Mouse (Mus musculus): ENCODE measurements around the gene Smg1. TPM values are rescaled to one million over a fixed set of nuclear protein-coding genes. Genes with fewer than 3 reads are reported as not detected.

Smg1 gene
- polyA plus RNA-seq, 1 experiment from 2014 or later = 17.7 TPM

- Histone ChIP-seq H3K4me2 (ENCODE audit: low read depth) (no peak overlapping the region), H3K9me3 (ENCODE audit: control insufficient read depth, low read length) (no peaks in the 10 kb centered on the region), H3K27me3 (ENCODE audit: control insufficient read depth, insufficient read depth, low read length) (no peaks in the 10 kb centered on the region), H3K4me1 (ENCODE audit: control insufficient read depth, insufficient read depth, low read length) (peaks cover 12% of the 10 kb centered on the region), H3K27ac (ENCODE audit: low read depth, low read length) (no peak overlapping the region), H3K4me3 (ENCODE audit: low read depth, low read length) (no peak overlapping the region), H3K9ac (ENCODE audit: low read length) (no peak overlapping the region), H3K36me3 (ENCODE audit: control insufficient read depth, insufficient read depth, low read length) (peaks cover 17% of the 10 kb centered on the region)
- DNase-seq (ENCODE audit: low spot score) (no peak), ATAC-seq (ENCODE audit: insufficient read depth, low FRiP score, low TSS enrichment) (no peak)
- 96% methylated on average over 4 of the region's 4 CpGs for WGBS
Measured at GRCm38 (mm10) chr7:118123512-118124411, 119.7 kb downstream of the Smg1 start.

- DNase-seq (ENCODE audit: low spot score) (no peak), ATAC-seq (ENCODE audit: insufficient read depth, low FRiP score, low TSS enrichment) (no peak)
- peaks cover 17% of the 10 kb centered on the region for H3K36me3 ChIP-seq (ENCODE audit: control insufficient read depth, insufficient read depth, low read length)
- H3K27me3 ChIP-seq (ENCODE audit: control insufficient read depth, insufficient read depth, low read length) = no peaks in the 10 kb centered on the region
- 91% methylated on average over 7 of the region's 7 CpGs for WGBS
- H3K27ac ChIP-seq (ENCODE audit: low read depth, low read length) = no peak overlapping the region
- peaks cover 2% of the 10 kb centered on the region; the same call in 1 of the 2 replicates for H3K4me1 ChIP-seq (ENCODE audit: control insufficient read depth, insufficient read depth, low read length)
- no peak overlapping the region for H3K4me3 ChIP-seq (ENCODE audit: low read depth, low read length)
- H3K9me3 ChIP-seq (ENCODE audit: control insufficient read depth, low read length) = no peaks in the 10 kb centered on the region
- H3K9ac ChIP-seq (ENCODE audit: low read length) = no peak overlapping the region
- H3K4me2 ChIP-seq (ENCODE audit: low read depth) = no peak overlapping the region
Measured at GRCm38 (mm10) chr7:118122235-118122634, 121.2 kb downstream of the Smg1 start.

- 75% methylated on average over 1 of the region's 1 CpGs for WGBS
- Histone ChIP-seq H3K9me3 (ENCODE audit: control insufficient read depth, low read length) (no peaks in the 10 kb centered on the region), H3K4me1 (ENCODE audit: control insufficient read depth, insufficient read depth, low read length) (no peaks in the 10 kb centered on the region), H3K4me3 (ENCODE audit: low read depth, low read length) (no peak overlapping the region), H3K9ac (ENCODE audit: low read length) (no peak overlapping the region), H3K36me3 (ENCODE audit: control insufficient read depth, insufficient read depth, low read length) (peaks cover 17% of the 10 kb centered on the region), H3K4me2 (ENCODE audit: low read depth) (no peak overlapping the region), H3K27me3 (ENCODE audit: control insufficient read depth, insufficient read depth, low read length) (no peaks in the 10 kb centered on the region), H3K27ac (ENCODE audit: low read depth, low read length) (no peak overlapping the region)
- ATAC-seq (ENCODE audit: insufficient read depth, low FRiP score, low TSS enrichment) (no peak), DNase-seq (ENCODE audit: low spot score) (no peak)
Measured at GRCm38 (mm10) chr7:118120654-118121053, 122.8 kb downstream of the Smg1 start.

- H3K4me3 ChIP-seq (ENCODE audit: low read depth, low read length) = no peak overlapping the region
- ATAC-seq (ENCODE audit: insufficient read depth, low FRiP score, low TSS enrichment) (no peak), DNase-seq (ENCODE audit: low spot score) (no peak)
- WGBS = 90% methylated on average over 5 of the region's 5 CpGs
- H3K36me3 ChIP-seq (ENCODE audit: control insufficient read depth, insufficient read depth, low read length) = peaks cover 17% of the 10 kb centered on the region
- H3K4me1 ChIP-seq (ENCODE audit: control insufficient read depth, insufficient read depth, low read length) = no peaks in the 10 kb centered on the region
- no peaks in the 10 kb centered on the region for H3K27me3 ChIP-seq (ENCODE audit: control insufficient read depth, insufficient read depth, low read length)
- no peak overlapping the region for H3K9ac ChIP-seq (ENCODE audit: low read length)
- no peak overlapping the region for H3K4me2 ChIP-seq (ENCODE audit: low read depth)
- no peak overlapping the region for H3K27ac ChIP-seq (ENCODE audit: low read depth, low read length)
- no peaks in the 10 kb centered on the region for H3K9me3 ChIP-seq (ENCODE audit: control insufficient read depth, low read length)
Measured at GRCm38 (mm10) chr7:118119946-118120345, 123.5 kb downstream of the Smg1 start.

GRCm38 (mm10) chr7:118119142-118119541 is 124.3 kb downstream of the Smg1 start:
- H3K9ac ChIP-seq (ENCODE audit: low read length) = no peak overlapping the region
- H3K27ac ChIP-seq (ENCODE audit: low read depth, low read length) = no peak overlapping the region
- peaks cover 7% of the 10 kb centered on the region for H3K4me1 ChIP-seq (ENCODE audit: control insufficient read depth, insufficient read depth, low read length)
- ATAC-seq (ENCODE audit: insufficient read depth, low FRiP score, low TSS enrichment) = no peak
- H3K4me2 ChIP-seq (ENCODE audit: low read depth) = no peak overlapping the region
- peaks cover 18% of the 10 kb centered on the region for H3K36me3 ChIP-seq (ENCODE audit: control insufficient read depth, insufficient read depth, low read length)
- H3K4me3 ChIP-seq (ENCODE audit: low read depth, low read length) = no peak overlapping the region
- H3K9me3 ChIP-seq (ENCODE audit: control insufficient read depth, low read length) = no peaks in the 10 kb centered on the region
- DNase-seq (ENCODE audit: low spot score) = no peak
- 70% methylated on average over 2 of the region's 2 CpGs for WGBS
- H3K27me3 ChIP-seq (ENCODE audit: control insufficient read depth, insufficient read depth, low read length) = no peaks in the 10 kb centered on the region

- H3K9ac ChIP-seq (ENCODE audit: low read length) = no peak overlapping the region
- no peaks in the 10 kb centered on the region for H3K9me3 ChIP-seq (ENCODE audit: control insufficient read depth, low read length)
- H3K4me2 ChIP-seq (ENCODE audit: low read depth) = no peak overlapping the region
- peaks cover 14% of the 10 kb centered on the region for H3K4me1 ChIP-seq (ENCODE audit: control insufficient read depth, insufficient read depth, low read length)
- H3K27me3 ChIP-seq (ENCODE audit: control insufficient read depth, insufficient read depth, low read length) = no peaks in the 10 kb centered on the region
- no peak overlapping the region for H3K4me3 ChIP-seq (ENCODE audit: low read depth, low read length)
- no peak overlapping the region for H3K27ac ChIP-seq (ENCODE audit: low read depth, low read length)
- DNase-seq (ENCODE audit: low spot score) (no peak), ATAC-seq (ENCODE audit: insufficient read depth, low FRiP score, low TSS enrichment) (no peak)
- H3K36me3 ChIP-seq (ENCODE audit: control insufficient read depth, insufficient read depth, low read length) = peaks cover 21% of the 10 kb centered on the region
- WGBS = 85% methylated on average over 3 of the region's 3 CpGs
Measured at GRCm38 (mm10) chr7:118118426-118118825, 125.0 kb downstream of the Smg1 start.

GRCm38 (mm10) chr7:118117539-118118210 is 125.8 kb downstream of the Smg1 start:
- Histone ChIP-seq H3K4me3 (ENCODE audit: low read depth, low read length) (no peak overlapping the region), H3K27ac (ENCODE audit: low read depth, low read length) (peak overlapping the region; percentile 9; the same call in 1 of the 2 replicates), H3K4me2 (ENCODE audit: low read depth) (no peak overlapping the region), H3K36me3 (ENCODE audit: control insufficient read depth, insufficient read depth, low read length) (peaks cover 22% of the 10 kb centered on the region), H3K9ac (ENCODE audit: low read length) (no peak overlapping the region), H3K9me3 (ENCODE audit: control insufficient read depth, low read length) (no peaks in the 10 kb centered on the region), H3K27me3 (ENCODE audit: control insufficient read depth, insufficient read depth, low read length) (no peaks in the 10 kb centered on the region), H3K4me1 (ENCODE audit: control insufficient read depth, insufficient read depth, low read length) (peaks cover 16% of the 10 kb centered on the region)
- no peak for ATAC-seq (ENCODE audit: insufficient read depth, low FRiP score, low TSS enrichment)
- DNase-seq (ENCODE audit: low spot score) = no peak
- 41% methylated on average over 4 of the region's 4 CpGs for WGBS

GRCm38 (mm10) chr7:118116787-118117538 is 126.5 kb downstream of the Smg1 start:
- Histone ChIP-seq H3K9me3 (ENCODE audit: control insufficient read depth, low read length) (no peaks in the 10 kb centered on the region), H3K9ac (ENCODE audit: low read length) (no peak overlapping the region), H3K4me1 (ENCODE audit: control insufficient read depth, insufficient read depth, low read length) (peaks cover 16% of the 10 kb centered on the region), H3K27me3 (ENCODE audit: control insufficient read depth, insufficient read depth, low read length) (no peaks in the 10 kb centered on the region), H3K27ac (ENCODE audit: low read depth, low read length) (peak overlapping the region; percentile 9; the same call in 1 of the 2 replicates), H3K4me2 (ENCODE audit: low read depth) (peak overlapping the region; percentile 57), H3K4me3 (ENCODE audit: low read depth, low read length) (no peak overlapping the region), H3K36me3 (ENCODE audit: control insufficient read depth, insufficient read depth, low read length) (peaks cover 23% of the 10 kb centered on the region)
- 11% methylated on average over 8 of the region's 8 CpGs for WGBS
- ATAC-seq (ENCODE audit: insufficient read depth, low FRiP score, low TSS enrichment) = no peak
- peak; percentile 32 for DNase-seq (ENCODE audit: low spot score)

All from neural tube, embryonic 11.5 days (tissue).